Mouse (Mus musculus) gastrocnemius, adult 8-10 months (tissue): ENCODE measurements around the gene Capn9. TPM values are rescaled to one million over a fixed set of nuclear protein-coding genes. Genes with fewer than 3 reads are reported as not detected.
A peak's percentile ranks its signal among the peaks of the same experiment; 100 is the strongest.

ENCODE experiments used
- DNase-seq, 2 experiments: peaks; one replicate each; pipeline ENCODE4 v3.0.0; 2022; ENCODE audit warnings: low spot score in 2 of 2
- total RNA-seq, 4 experiments: library from RNA; stranded (reverse); gene quantifications; 2 replicates each; pipeline ENCODE4 v1.2.4; 2022

Gene Capn9
- total RNA-seq, 4 experiments from 2014 or later: not detected

DNA sequence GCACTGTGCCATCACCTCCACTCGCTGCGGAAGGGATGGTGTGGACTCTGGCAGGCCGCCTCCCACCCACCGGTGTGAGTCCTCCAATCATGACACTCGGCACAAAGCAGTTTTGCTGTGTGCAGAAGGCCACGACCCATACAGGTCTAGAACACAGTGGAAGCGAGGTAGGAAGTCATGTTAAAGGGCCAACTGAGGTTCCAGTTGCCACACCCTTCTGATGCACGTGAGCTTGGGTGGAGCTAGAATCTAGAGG lies 59.3 kb downstream of the Capn9 start:
- DNase-seq: no peak

DNA sequence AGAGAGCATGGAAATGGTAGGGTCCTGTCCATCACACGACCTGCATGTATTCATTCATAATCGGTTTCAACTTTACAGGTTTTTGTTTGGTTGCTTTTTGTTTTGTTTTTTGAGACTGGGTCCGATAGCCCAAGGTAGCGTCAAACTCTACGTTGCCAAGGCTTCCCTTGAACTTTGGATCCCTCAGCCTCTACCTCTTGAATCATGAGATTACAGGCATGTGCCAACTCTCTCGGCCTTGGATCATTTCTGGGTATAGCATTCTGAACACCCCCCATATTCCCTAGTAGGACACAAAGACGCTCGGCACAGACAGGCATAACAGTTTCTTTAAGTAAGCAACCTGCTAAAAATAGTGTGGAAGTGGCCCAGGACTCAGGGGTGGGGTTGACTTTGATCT lies 65.7 kb downstream of the Capn9 start:
- no peak for DNase-seq

DNA sequence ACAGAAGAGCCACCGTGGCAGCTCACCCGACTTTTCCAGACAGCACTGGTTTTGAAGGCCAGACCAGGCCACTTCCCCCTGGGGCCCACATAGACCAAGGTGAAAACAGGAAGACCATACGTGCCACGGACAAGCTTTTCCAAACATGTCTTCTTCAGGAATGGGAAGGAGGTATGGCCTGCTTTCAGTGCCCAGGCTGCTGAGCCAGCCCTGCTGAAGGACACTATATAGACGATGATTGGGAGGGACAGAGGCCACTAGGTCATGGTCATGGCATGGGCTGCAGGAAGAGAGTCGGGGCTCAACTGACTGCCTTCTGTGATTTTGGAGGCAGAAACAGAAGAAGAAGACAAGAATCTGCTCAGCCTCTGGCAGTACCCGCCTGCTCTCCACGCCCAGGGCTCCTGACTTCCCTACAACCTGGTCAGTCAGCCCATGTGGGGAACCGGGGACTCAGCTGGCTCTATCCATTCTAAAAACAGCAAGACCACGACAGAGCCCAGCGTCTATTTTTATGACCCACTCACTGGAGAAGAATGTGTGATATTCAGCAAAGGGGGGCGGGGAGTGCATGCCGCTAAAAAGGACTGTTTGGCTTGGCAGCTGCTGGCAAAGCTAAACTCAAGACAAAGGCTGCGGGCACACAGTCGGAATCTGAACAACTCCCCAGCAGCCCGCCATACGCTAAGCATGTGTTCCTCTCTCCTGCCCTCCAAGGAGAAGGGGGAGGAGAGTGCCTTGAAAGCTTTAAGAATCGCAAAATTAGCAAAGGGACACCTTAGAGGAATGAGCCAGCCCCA lies 67.8 kb downstream of the Capn9 start:
- peak in 1 of 2 experiments; percentile 37 for DNase-seq

DNA sequence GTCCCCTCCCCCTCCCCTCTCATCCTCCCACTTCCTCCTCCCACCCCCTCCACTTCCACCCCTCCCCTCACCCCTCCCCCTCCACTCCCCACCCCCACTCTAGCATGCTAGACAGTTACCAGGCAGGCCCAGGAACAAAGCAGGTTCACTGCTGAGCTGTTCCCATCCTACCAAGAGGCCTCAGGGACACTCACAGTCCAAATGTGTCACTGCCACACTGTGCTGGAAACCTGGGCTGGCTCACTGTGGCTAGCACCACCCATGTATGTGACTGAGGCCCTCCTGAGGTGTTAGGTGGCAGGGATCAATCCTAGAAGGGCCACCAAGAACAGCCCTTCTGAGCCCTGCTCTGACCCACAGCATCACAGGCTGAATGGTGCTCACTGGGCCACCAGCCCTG lies 72.4 kb downstream of the Capn9 start:
- DNase-seq: no peak

DNA sequence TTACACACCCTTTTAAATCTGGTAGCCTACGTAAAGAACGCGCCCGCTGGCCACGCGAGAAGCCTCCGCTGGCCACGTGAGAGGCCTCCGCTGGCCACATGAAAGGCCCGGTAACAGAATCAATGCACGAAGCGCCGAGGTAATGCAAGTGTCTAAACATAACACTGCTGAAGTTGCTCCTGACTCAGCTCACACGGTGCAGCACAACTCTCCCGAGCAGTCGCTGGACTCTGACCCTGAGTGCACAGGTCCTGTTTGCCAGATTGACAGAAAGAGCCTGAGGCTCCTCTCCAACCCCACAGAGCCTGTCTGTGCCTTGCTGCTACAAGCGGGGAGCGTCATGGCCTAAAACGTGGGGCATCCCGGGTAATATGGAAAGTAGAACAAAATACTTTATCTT lies 75.9 kb downstream of the Capn9 start:
- no peak for DNase-seq

DNA sequence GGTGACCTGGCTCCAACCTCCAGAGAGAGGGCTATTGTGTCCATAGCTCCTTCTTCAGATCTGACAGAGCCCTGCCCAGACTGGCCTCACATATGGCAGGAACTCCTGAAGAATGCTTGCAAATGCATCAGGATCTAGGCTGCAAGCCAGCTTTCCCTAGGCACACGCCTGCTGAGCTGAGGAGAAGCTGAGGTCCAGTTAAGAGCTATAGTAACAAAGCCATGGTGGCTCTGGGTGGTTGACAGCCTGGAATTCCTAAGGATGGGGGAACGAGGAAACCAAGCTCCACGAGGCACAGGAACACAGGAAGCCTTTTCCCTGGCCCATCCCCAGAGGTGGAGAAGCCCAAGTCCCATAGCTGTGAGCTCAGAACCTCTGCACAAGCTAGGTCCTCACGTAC lies 76.6 kb downstream of the Capn9 start:
- no peak for DNase-seq

DNA sequence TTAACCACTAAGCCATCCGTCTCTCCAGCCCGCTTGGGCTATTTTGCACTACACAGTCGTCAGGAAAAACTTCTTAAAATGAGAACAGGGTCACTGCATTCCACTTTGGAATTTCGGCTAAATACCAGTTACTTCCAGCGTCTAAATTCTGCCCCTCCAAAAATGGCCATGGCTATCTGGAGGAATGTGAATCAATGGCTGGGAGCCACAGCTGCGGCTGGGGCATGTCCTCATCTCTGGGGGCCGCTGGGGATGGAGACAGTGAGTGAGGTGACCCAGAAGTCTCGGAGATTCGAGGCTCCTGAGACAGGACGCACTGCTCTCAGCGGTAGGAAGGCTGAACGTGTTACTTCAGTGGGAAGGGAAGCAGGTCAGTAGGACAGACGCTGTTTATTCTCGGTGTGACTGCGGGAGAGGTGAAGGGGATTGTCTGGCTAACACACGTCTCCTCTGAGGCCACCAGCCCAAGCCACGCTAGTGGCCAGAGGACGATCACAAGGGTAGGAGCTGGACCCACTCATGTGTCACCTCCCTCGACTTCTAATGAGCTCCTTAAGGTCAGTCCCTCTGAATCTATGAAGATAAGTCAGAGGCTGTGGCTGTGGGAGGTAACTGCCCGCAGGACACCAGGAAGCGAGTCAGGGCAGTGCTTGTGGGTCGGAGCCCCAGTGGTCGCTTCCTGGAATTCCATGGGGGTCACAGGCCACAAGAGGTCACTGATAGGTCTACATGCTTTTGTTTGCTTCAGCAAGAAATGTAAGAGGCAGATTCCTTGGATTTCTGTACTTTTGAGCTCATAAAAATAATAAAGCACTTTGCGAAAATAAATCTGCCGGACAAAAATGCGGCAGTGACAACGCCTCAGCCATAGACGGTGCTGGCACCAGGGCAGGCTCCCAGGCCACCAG lies 77.9 kb downstream of the Capn9 start:
- no peak for DNase-seq

DNA sequence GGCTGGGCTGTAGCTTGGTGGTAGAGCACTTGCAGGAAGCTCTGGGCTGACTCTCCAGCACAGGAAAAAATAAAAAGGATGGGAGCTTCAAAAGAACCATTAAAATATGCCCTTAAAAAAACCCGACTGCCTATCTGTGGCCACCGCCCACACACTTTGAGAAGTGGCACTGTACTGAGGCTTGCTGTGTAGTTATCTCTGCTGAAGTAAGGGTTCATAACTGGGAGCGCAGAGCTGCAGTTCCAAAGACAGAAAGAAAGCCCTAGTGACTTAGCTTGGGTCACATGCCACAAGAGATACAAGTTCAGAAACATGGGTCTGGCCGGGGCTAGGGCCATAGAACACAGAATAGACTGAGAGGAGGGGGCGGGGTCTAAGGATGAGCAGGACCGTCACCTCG lies 82.0 kb downstream of the Capn9 start:
- DNase-seq: no peak

DNA sequence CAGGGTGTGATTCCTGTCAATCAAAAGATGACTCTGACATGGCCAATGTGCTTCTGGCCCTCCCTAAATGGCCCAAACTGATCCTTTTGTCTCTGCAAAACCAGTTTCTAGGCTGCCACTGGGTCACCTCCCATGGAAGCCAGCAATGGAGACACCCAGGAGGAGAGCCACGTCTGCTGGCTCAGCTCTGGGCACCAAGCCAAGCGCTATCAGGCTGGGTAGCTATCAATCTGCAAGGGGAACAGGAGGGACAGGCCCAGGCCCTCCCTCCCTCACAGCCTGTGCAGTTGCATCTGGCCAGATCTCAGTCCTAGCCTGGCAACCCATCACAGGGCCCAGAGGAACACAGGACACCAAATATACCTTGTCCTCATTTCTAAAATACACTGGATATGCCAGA lies 82.5 kb downstream of the Capn9 start:
- DNase-seq: peak in 1 of 2 experiments; percentile 27

DNA sequence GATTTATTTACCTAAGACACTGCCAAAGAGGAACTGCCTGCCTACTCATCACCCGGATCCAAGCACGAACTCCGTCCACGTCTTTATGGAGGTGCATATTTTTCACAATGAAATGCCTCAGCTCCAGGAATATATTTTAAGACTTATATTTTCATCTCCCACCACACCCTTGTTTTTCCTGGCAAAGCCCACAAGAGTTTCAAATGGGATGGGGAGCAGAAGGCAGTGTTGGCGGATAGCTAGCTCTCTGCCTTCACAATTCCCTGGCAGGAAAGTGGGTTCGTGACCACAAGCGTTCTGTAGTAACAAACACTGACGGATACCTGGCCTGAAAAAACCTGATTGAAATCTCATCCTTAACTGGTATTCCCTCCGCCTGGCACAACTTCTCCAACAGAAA lies 85.9 kb downstream of the Capn9 start:
- DNase-seq: no peak

DNA sequence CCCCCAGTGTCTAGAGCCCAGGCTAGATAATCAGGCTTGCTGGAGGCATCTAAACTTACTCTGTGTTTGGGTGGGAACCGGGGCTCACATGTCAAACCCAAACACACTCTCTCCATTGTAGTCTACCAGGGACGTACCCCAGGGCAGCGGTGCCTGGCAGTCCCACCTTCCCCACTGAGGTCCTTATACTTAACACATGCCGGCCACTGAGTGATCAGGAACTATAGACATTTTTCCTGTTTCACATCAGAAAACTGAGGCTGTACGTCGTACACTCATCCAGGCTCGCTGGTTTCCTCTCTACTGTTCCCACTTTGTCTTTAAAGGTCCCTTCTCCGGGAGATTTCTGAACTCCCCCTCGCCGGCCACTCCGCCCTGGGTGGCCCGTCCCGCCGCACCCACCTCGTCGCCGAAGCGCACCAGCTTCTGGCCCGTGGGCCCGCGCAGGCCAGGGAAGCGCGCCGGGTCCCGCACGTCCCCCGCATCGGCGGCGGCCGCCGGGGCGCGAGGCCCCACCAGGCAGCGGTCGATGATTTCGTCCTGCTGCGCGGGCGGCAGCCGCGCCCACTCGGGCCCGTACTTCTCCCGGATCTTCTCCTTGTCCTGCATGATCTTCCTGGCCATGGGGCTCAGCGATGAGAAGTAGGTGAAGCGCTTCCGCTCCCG lies 86.7 kb downstream of the Capn9 start:
- DNase-seq: no peak

DNA sequence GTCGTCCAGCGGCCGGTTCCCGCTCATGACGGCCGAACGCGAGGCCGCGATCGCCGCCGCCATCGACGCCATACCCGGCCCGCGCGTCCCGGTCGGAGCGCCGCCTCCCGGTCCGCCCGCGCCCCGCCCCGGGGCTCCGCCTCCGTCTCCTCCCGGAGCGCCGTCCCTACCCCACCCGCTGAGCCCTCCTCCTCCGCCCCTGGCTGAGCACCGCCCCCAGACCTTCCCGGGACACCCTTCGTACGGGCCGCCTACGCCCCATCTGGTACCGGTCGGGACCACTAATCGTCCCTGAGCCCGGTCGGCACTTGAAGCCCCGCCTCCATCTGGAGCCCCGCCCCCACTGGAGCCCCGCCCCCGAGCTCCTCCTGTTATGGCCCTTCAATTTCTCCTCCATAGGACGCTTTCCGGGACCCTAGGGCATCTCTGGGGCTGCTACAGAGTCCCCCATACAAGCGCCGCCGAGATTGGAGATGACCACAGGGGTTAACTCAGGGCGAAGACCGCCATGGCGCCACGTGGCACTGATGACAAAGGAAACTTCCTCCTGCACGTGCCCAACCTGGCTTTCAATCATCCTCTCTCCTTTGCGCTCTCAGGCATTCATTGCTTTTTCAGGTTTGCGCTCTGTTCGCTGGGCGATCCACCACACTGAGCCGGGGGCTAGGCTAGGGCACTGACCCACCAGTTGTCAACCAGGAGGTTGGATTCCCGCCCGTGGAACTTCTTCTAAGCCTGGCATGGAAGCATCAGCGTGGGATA lies 87.4 kb downstream of the Capn9 start, which contains the start of gene 2310022B05Rik:
Gene 2310022B05Rik (minus strand): TSS at position 258 of the 762 bp plus-strand sequence.
- DNase-seq: peak; percentile 82 to 84

DNA sequence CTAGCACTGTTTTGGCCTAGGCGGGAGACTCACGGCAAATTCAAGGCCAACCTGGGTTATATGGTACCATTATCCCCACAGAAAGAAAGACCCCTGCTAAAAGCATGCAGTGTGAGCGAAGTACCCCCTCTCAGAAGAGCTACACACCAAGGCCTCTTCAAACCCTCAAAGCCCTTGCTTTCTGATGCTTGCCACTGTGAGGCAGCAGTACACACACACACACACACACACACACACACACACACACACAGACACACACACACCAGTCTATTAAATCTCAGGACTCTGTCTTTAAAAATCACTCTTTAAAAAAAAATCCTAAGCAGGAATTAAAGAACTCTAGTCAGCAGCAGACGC lies 87.9 kb downstream of the Capn9 start:
- DNase-seq: no peak

DNA sequence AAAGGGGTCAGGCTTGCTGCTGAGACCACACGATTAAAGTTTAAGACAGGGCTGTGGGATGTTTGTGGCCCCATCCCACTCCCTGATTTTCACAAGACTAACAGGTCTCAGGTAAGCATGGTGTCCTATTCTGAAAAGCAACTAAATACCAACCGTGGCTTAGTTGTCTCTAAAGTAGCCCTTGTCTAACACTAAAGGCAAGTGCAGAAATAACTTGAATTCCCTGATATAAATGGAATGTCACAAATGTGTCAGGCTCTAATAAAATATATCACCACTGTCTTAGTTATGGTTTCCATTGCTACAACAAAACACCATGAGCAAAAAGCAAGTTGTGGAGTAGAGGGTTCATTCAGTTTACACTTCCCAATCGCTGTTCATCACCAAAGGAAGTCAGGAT lies 88.5 kb downstream of the Capn9 start:
- DNase-seq: no peak

Other genes starting within 250 kb of the Capn9 start
- under 1 TPM; 0.27 to 0.83 (median 0.40) TPM for gene Pgbd5, start 136.5 kb upstream of the Capn9 start, total RNA-seq
- 10 to 100 TPM; 16.1 to 28.7 (median 18.5) TPM for gene Cog2, start 55.3 kb upstream of the Capn9 start, total RNA-seq
- gene Agt, start 6.4 kb upstream of the Capn9 start, total RNA-seq: 10 to 100 TPM in 2 of 4 experiments, 1 to 10 TPM in 2; 7.5 to 10.9 (median 9.9) TPM
- 10 to 100 TPM in 2 of 4 experiments, 1 to 10 TPM in 2; 8.0 to 13.0 (median 10.7) TPM for gene 2310022B05Rik, start 87.3 kb downstream of the Capn9 start, total RNA-seq
- 10 to 100 TPM; 14.1 to 20.5 (median 18.3) TPM for gene Ttc13, start 145.9 kb downstream of the Capn9 start, total RNA-seq
- gene Arv1, start 146.0 kb downstream of the Capn9 start, total RNA-seq: 1 to 10 TPM; 1.5 to 4.5 (median 3.5) TPM
- under 1 TPM in 3 of 4 experiments, not detected in 1; 0.31 to 0.51 (median 0.36) TPM for gene Fam89a, start 175.7 kb downstream of the Capn9 start, total RNA-seq
- under 1 TPM in 2 of 4 experiments, not detected in 2; 0.19 to 0.36 TPM for gene Trim67, start 217.0 kb downstream of the Capn9 start, total RNA-seq